Mouse (Mus musculus) kidney, adult 2 months (tissue): ENCODE results near the gene Slbp.

ENCODE experiments used
- CTCF ChIP-seq: fragments of 200-500 bp; conservative IDR thresholded peaks from 2 replicates; pipeline ENCODE4 v1.5.1; 2011; ENCODE audit warnings: low read depth, mild to moderate bottlenecking, control low read depth, low read length, moderate library complexity, mixed read lengths; ENCODE audit not compliant: insufficient read depth, insufficient read length
- POLR2A ChIP-seq: fragments of 200-500 bp; IDR thresholded peaks from one replicate; pipeline ENCODE4 v1.6.1; 2011; ENCODE audit warnings: low read depth, low read length, control low read depth

- no peak for TF ChIP-seq POLR2A
- peak; percentile 64 for TF ChIP-seq CTCF
Observed at GRCm38 (mm10) chr5:33640652-33641051, 11.7 kb downstream of the Slbp start.
